Mouse (Mus musculus) limb, embryonic 12.5 days (tissue): Measurements from ENCODE around the gene Clpsl2. TPM values are rescaled to one million over a fixed set of nuclear protein-coding genes. Genes with fewer than 3 reads are reported as not detected.

Experiments
- ATAC-seq: fragments of 200-750 bp; cut with Nextera tagmentation; 2 replicates; pipeline ENCODE4 v1.8.0; 2017; ENCODE audit warnings: low read depth, moderate TSS enrichment; ENCODE audit not compliant: insufficient number of reproducible peaks, insufficient read depth, low FRiP score, low TSS enrichment
- H3K27ac ChIP-seq: fragments of 300-500 bp; sonication (generic); 2 replicates; pipeline ENCODE4 v1.5.1; 2016; ENCODE audit warnings: mild to moderate bottlenecking, moderate library complexity
- H3K27me3 ChIP-seq: fragments of 300-500 bp; sonication (generic); 2 replicates; pipeline ENCODE4 v1.6.1; 2016; ENCODE audit warnings: mild to moderate bottlenecking, moderate library complexity
- H3K36me3 ChIP-seq: fragments of 300-500 bp; sonication (generic); 2 replicates; pipeline ENCODE4 v1.6.1; 2016; ENCODE audit warnings: mild to moderate bottlenecking, moderate library complexity
- H3K4me1 ChIP-seq: fragments of 300-500 bp; sonication (generic); replicated peaks from 2 replicates; pipeline ENCODE4 v1.6.1; 2016
- H3K4me2 ChIP-seq: fragments of 300-500 bp; sonication (generic); 2 replicates; pipeline ENCODE4 v1.6.1; 2016; ENCODE audit warnings: mild to moderate bottlenecking, moderate library complexity
- H3K4me3 ChIP-seq: fragments of 300-500 bp; sonication (generic); replicated peaks from 2 replicates; pipeline ENCODE4 v1.5.1; 2016; ENCODE audit warnings: mild to moderate bottlenecking
- H3K9ac ChIP-seq: fragments of 300-500 bp; sonication (generic); replicated peaks from 2 replicates; pipeline ENCODE4 v1.6.1; 2016; ENCODE audit warnings: mild to moderate bottlenecking, moderate library complexity
- H3K9me3 ChIP-seq: fragments of 300-500 bp; sonication (generic); 2 replicates; pipeline ENCODE4 v1.6.1; 2016; ENCODE audit warnings: mild to moderate bottlenecking, moderate library complexity
- WGBS: fragments of 180-500 bp; shearing (Covaris S2); methylation state at CpG from one replicate; pipeline ENCODE4 v1.1.7; 2016; 5-methylcytosine and 5-hydroxymethylcytosine counted together
- polyA plus RNA-seq: library from polyadenylated mRNA; unstranded; fragments of >200 nt; fragmentation: Nextera tagmentation; extraction: Ambion mirVana; gene quantifications from 2 replicates; pipeline ENCODE4 v1.2.1, GENCODE M21; 2016

Clpsl2 gene
- not detected in 2 replicates for polyA plus RNA-seq

DNA sequence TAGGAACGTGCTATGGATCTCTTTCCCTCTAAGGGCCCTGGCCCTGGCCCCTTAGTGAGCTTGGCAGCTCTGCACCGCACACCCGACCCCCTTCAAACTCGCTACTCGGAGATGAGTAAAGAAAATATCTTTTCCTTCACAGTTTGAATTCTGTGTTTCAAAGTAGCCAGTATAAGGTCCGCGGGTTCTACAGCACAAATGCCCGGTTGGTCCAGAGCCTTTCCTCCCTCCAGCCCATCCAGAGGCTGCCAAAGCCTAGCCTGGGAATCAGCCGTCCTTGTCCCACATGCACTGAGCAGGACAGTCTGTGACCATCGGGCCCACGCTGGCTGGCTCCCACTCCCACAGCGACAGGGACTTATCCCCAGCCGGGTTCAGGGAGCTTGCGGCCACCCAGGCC is at the start of gene Clpsl2:
Gene Clpsl2, plus strand, starts transcription at position 301 of the 400 bp plus-strand sequence.
- 77% methylated on average over 14 of the region's 14 CpGs for WGBS
- no peaks in the 10 kb centered on the region for H3K36me3 ChIP-seq
- ATAC-seq = no peak

DNA sequence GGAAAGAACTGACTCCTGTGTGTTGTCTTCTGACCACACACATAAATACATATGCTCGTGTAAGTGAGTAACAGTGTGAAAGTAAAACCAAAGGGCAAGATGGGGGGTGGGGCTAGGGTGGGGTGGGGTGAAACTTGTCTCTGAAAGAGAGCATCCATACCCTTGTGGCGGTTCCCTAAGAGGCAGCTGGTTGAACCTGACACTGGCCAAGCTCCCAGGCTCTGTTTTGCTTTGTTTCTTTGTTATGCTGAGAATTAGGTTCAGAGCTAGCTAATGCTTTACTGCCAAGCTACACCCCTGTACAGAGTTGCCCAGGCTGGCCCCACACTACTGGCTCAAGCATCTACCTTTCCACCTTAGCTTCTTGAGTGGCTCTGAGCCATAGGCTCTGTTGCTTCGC is 48.7 kb upstream of the Clpsl2 start:
- no peak overlapping the region for H3K27ac ChIP-seq
- no peaks in the 10 kb centered on the region for H3K4me1 ChIP-seq
- no peaks in the 10 kb centered on the region for H3K27me3 ChIP-seq
- 74% methylated on average over 3 of the region's 3 CpGs for WGBS
- no peak overlapping the region for H3K4me3 ChIP-seq
- ATAC-seq = no peak
- H3K36me3 ChIP-seq = no peaks in the 10 kb centered on the region
- H3K4me2 ChIP-seq = no peak overlapping the region
- peaks cover 16% of the 10 kb centered on the region; the same call in 1 of the 2 replicates for H3K9me3 ChIP-seq
- H3K9ac ChIP-seq = no peak overlapping the region

More for the DNA sequence above, at the start of gene Clpsl2:
- Histone ChIP-seq H3K4me1 (peaks cover 15% of the 10 kb centered on the region), H3K27ac (no peak within 1 kb of the TSS), H3K4me2 (no peak within 1 kb of the TSS), H3K27me3 (0 out of 2 replicates have a peak, but pooled peaks cover 4% of the 10 kb centered on the region), H3K4me3 (no peak within 1 kb of the TSS), H3K9me3 (no peaks in the 10 kb centered on the region), H3K9ac (no peak within 1 kb of the TSS)

DNA sequence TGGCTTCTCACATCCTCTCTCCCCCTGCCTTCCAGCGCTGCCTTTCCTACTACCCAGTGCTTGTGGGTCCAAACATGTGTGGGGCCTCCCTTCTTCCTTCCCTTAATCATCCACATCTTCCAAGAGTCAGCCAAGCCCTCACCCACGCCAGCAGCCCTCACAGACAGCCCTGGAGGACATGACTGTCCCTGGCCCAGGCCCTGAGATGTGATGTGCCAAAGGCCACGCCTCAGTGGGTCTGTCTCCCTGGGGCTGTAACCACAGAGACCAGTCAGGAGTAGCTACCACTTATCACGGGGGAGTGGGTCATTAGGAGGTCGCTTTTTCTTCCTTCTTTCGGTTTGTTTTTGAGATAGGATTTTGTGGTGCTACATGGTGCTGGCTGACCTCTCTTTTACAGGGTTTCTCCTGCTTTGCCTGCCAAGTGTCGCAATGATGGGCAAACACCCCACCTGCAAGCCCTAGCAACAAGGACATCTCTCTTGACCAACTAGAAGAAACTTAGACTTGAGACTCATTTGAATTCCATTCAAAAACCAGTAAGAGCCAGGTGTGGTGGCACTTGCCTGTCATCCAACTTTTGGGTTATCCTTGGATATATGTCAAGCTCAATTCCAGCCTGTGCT is 46.9 kb upstream of the Clpsl2 start:
- H3K27ac ChIP-seq = no peak overlapping the region
- H3K9ac ChIP-seq = no peak overlapping the region
- no peaks in the 10 kb centered on the region for H3K27me3 ChIP-seq
- H3K9me3 ChIP-seq = peaks cover 2% of the 10 kb centered on the region; the same call in 1 of the 2 replicates
- no peak overlapping the region for H3K4me3 ChIP-seq
- 61% methylated on average over 7 of the region's 7 CpGs for WGBS
- ATAC-seq = no peak
- H3K4me1 ChIP-seq = peaks cover 8% of the 10 kb centered on the region
- H3K36me3 ChIP-seq = no peaks in the 10 kb centered on the region
- no peak overlapping the region for H3K4me2 ChIP-seq

DNA sequence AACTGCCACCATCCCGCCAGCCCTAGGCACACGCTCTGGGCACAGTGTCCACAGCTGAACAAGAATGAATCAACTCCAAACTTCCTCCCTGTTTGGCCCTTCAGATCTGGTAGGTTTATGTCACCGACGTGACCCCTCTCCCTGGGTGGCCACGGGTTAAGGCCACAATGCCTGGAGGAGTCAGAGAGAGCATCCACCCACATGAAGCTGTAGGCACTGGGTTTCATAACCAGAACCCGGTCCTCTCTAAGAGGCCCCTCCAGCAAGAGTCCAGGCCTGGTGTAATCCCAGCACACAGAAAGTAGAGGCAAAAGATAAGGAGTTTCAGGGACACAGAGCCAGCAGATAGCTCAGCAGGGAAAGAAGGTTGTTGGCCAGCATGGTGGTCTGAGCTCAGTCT is 45.0 kb upstream of the Clpsl2 start:
- no peak for ATAC-seq
- H3K27ac ChIP-seq = no peak overlapping the region
- no peak overlapping the region for H3K4me2 ChIP-seq
- no peak overlapping the region for H3K4me3 ChIP-seq
- no peaks in the 10 kb centered on the region for H3K9me3 ChIP-seq
- H3K27me3 ChIP-seq = no peaks in the 10 kb centered on the region
- H3K9ac ChIP-seq = no peak overlapping the region
- WGBS = 82% methylated on average over 6 of the region's 6 CpGs
- H3K4me1 ChIP-seq = peaks cover 13% of the 10 kb centered on the region
- no peaks in the 10 kb centered on the region for H3K36me3 ChIP-seq

DNA sequence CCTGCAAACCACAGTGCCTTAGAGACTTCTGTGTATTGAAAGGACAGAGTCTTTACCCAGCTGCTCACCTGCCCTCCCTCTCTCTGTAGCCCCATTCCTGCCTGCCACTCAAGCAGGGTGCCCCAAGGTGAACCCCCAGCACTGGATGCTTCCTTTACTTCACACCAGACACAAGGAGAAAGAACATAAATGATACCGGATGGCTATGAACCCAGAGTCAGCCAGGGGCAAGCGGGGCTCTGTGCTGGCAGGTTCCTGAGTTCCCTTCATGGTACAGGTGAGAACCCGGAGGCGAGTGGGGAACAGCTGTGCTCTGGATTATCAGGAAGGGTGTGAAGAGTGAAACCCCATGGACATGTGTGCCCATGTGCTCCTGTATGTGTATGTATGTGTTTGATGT is 43.6 kb upstream of the Clpsl2 start:
- H3K4me1 ChIP-seq = peaks cover 17% of the 10 kb centered on the region
- 0 out of 2 replicates have a peak, but pooled peaks cover 1% of the 10 kb centered on the region for H3K27me3 ChIP-seq
- no peak overlapping the region for H3K4me2 ChIP-seq
- H3K27ac ChIP-seq = no peak overlapping the region
- H3K36me3 ChIP-seq = no peaks in the 10 kb centered on the region
- ATAC-seq = no peak
- H3K9me3 ChIP-seq = no peaks in the 10 kb centered on the region
- no peak overlapping the region for H3K4me3 ChIP-seq
- no peak overlapping the region for H3K9ac ChIP-seq
- 85% methylated on average over 4 of the region's 4 CpGs for WGBS

DNA sequence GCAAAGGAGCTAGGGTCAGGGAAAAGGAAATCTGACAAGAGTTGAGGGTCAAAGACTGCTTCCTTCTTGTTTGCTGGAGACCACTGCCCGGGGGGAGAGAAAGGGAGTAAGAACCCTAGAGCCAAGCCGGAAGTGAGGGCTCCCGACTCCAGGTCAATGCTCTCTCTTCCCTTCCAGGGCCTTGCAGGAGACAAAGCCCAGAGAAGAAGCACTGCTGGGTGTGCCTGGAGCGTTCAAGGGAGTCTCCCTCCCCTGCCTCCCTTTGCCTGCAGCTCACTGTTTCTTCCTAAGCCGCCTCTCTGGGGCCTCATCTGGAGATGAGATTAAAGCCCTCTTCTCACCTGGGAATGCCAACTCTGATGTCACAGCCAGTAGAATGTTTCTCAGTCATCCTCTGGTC is 42.3 kb upstream of the Clpsl2 start:
- WGBS = 18% methylated on average over 5 of the region's 5 CpGs
- ATAC-seq = no peak
- H3K27ac ChIP-seq = peak overlapping the region; percentile 3; the same call in 1 of the 2 replicates
- no peak overlapping the region for H3K4me2 ChIP-seq
- peaks cover 7% of the 10 kb centered on the region; the same call in 1 of the 2 replicates for H3K27me3 ChIP-seq
- H3K9me3 ChIP-seq = no peaks in the 10 kb centered on the region
- H3K4me1 ChIP-seq = peaks cover 27% of the 10 kb centered on the region
- H3K36me3 ChIP-seq = no peaks in the 10 kb centered on the region
- H3K9ac ChIP-seq = 0 out of 2 replicates have a peak overlapping the region, but pooled peaks have one; percentile 14
- H3K4me3 ChIP-seq = no peak overlapping the region

DNA sequence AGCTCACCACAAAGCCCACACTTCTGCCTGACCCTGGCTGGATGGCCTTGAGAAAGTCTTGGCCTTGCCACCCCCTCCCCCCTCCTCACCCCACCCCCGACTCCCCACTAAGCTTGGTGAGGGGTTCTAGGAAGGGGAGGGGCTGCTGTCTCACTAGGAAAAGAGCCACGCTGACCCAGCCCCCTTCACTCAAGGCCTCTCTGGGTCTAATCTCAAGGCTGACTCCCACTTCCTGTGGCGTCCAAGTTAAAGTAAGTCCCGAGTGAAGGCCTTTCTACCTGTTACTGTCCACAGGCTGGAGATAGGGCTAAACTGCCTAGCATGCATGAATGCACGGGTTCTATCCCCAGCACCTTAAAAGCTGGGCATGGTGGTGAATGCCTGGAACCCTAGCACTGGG is 41.7 kb upstream of the Clpsl2 start:
- H3K27me3 ChIP-seq = peaks cover 12% of the 10 kb centered on the region; the same call in 1 of the 2 replicates
- H3K9me3 ChIP-seq = no peaks in the 10 kb centered on the region
- ATAC-seq = no peak
- WGBS = 29% methylated on average over 5 of the region's 5 CpGs
- H3K36me3 ChIP-seq = no peaks in the 10 kb centered on the region
- peak overlapping the region; percentile 3; the same call in 1 of the 2 replicates for H3K27ac ChIP-seq
- no peak overlapping the region for H3K4me2 ChIP-seq
- H3K4me1 ChIP-seq = peaks cover 31% of the 10 kb centered on the region
- no peak overlapping the region for H3K4me3 ChIP-seq
- 0 out of 2 replicates have a peak overlapping the region, but pooled peaks have one; percentile 14 for H3K9ac ChIP-seq

DNA sequence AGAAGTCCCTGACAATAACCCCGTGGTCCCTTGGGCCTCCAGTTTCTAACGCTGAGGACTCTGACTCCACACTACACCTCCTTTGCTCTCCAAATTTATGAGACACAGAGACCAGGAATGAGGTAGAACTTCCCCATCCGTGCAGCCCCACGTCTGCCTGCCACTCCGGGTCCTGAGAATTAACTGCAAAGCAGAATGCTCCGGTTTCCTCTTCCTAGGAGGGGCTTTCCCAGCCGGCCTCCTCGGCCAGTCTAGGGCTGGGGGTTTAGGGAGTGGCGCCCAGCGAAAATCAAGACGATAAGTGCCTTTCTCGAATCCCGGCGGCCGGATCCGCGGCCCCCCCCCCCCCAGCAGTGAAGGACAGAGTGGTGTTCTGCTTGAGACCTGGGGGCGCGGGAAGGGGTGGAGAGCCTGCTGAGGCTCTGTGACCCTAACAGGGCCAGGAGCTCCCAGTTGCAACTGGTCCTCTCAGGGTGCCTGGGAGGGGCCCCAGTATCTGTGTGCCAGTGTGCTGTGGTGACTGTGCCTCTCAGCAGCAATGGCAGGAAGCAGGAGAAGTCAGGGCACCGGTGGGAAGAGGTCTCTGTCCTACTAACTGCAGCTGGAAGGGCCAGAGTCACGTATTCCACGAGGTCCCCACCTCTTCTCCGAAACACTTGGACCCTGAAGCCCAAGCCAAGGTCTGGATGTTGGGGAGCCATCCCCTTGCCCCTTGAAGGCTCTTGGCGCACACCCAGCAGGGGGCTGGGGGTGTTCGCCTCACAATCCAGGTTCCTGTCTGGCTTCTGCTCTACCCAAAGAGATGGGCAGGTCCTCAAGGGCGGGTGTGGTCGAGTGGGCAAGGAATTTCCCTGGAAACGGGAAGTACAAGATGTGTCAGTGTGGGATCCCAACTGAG is 38.5 kb upstream of the Clpsl2 start:
- H3K9ac ChIP-seq = peak overlapping the region; percentile 54
- no peaks in the 10 kb centered on the region for H3K9me3 ChIP-seq
- H3K4me1 ChIP-seq = peaks cover 31% of the 10 kb centered on the region
- H3K36me3 ChIP-seq = no peaks in the 10 kb centered on the region
- peak overlapping the region; percentile 56 for H3K4me2 ChIP-seq
- peak overlapping the region; percentile 20; the same call in 1 of the 2 replicates for H3K27ac ChIP-seq
- 4% methylated on average over 28 of the region's 28 CpGs for WGBS
- H3K27me3 ChIP-seq = peaks cover 20% of the 10 kb centered on the region
- ATAC-seq = no peak
- peak overlapping the region; percentile 27 for H3K4me3 ChIP-seq

DNA sequence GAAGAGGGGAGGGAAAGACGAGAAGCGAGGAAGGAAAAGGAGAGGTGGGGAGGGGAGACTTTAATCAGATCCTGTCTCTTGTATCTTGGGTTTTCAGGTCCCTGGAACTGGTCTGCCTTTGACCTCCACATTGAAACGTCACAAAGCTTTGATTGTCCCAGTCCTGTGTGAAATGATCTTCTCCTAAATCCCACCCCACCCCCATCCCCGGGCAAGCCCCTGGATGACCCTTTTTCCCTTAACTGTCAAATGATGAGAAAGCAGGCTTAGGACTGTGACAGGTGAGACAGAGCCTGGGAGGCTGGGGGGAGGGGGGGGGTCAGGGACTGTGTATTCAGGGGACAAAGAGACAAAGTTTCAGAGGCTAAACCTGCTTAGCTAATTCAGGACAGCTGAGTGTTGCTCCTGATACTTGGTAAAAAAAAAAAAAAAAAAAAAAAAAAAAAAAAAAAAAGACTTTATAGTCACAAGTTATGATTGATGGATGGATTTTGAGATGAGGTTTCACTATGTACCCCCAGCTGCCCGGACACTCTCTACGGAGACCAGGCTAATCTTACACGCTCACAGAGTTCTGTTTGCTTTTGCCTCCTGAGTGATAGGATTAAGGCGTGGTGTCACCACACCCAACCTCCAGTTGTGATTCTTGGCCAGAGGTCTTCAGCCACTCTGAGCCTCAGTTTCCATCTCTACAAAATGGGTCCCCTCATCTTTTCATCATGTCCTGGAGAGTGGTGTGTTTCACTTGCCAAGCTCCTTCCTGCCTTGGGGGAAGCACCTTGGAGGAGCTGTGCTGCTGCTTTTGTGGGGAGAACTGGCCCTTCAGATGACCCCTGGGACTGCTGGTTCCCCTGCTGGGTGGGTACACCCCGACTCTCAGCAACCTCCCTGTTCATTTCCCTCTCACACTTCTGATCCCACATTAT is 37.3 kb upstream of the Clpsl2 start:
- Histone ChIP-seq H3K9ac (no peak overlapping the region), H3K27me3 (peaks cover 30% of the 10 kb centered on the region), H3K4me3 (no peak overlapping the region), H3K27ac (no peak overlapping the region), H3K4me2 (peak overlapping the region; percentile 56; the same call in 1 of the 2 replicates), H3K9me3 (no peaks in the 10 kb centered on the region), H3K36me3 (no peaks in the 10 kb centered on the region), H3K4me1 (peaks cover 30% of the 10 kb centered on the region)
- 35% methylated on average over 9 of the region's 9 CpGs for WGBS
- ATAC-seq = no peak

DNA sequence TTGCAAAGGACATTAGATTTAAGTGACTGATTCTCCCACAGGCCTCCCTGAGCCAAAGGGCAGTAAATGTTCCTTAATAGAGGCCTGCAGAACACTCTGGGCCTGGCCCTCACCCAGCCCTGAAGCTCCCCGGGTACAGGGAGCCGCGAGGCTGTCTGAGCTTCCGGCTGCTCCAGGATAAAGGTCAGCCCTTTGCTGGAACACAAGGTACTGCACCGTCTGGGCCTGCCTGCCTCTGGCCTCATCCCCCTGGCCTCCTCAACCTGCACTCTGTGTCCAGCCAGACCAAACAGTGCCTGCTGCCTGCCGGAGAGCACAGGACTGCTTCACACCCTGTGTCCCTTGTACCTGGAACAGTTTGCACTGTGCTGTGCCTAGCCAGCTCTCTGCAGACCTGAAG is 36.5 kb upstream of the Clpsl2 start:
- H3K4me1 ChIP-seq = peaks cover 28% of the 10 kb centered on the region
- 30% methylated on average over 6 of the region's 6 CpGs for WGBS
- H3K4me3 ChIP-seq = no peak overlapping the region
- no peak overlapping the region for H3K27ac ChIP-seq
- no peaks in the 10 kb centered on the region for H3K36me3 ChIP-seq
- H3K9ac ChIP-seq = no peak overlapping the region
- H3K9me3 ChIP-seq = no peaks in the 10 kb centered on the region
- H3K27me3 ChIP-seq = peaks cover 38% of the 10 kb centered on the region
- ATAC-seq = no peak
- H3K4me2 ChIP-seq = no peak overlapping the region
